In the genomic region with DNA sequence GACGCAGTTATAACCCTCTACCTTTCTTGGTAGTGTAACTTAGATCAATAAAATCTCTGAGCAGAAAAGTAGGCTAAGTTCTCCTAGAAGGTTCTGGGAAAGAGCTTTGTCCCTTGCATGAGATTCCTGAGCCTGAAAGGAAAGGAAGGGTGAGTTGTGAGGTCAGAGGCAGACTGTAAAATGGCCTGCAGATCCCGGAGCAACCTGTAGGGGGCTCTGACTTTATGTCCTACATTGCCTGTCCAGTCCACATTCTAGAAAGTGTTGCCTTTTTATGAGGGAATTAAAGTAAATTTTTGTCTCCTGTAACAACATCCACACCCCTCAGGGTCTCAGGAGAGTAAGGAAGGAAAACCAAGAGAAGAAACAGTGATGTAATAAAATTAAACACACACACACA, we compare ENCODE assay signal across 10 mouse cellular contexts.
A peak's percentile ranks its signal among the peaks of the same experiment; 100 is the strongest.
DNase-seq lines count a peak whose midpoint lies in the region; ATAC-seq and TF ChIP-seq lines count a peak whose summit lies in the region.
"Had no signal": no experiment of that assay in that cellular context is flagged by ENCODE, and none has a peak within 500 bp of the region (broad histone marks: within the 10 kb centered on the region; RNA-seq: fewer than 3 reads in every experiment).

No protein-coding gene starts in this region.

- H3K79me2 ChIP-seq in liver, adult 2 months (ENCODE audit: control insufficient read depth, insufficient read depth, low read length) = no peaks in the 10 kb centered on the region

- no peak for TF ChIP-seq POLR2A in liver, adult 2 months (IDR thresholded peaks at IDR 0.05; ENCODE audit: extremely low read depth, insufficient read depth, low read length)

- no peaks in the 10 kb centered on the region for H3K36me3 ChIP-seq in liver, adult 2 months (ENCODE audit: control insufficient read depth, insufficient read depth, low read length)
- no peaks in the 10 kb centered on the region for H3K36me3 ChIP-seq in liver, embryonic 11.5 days (ENCODE audit: control insufficient read depth, insufficient read depth, low read length)
- no peaks in the 10 kb centered on the region for H3K36me3 ChIP-seq in lung, embryonic 14.5 days (ENCODE audit: insufficient read depth)
- H3K36me3 ChIP-seq: heart, embryonic 13.5 days; liver, embryonic 13.5 days had no signal

- no peak for ATAC-seq in liver, embryonic 11.5 days (replicated peaks; ENCODE audit: low FRiP score)
- ATAC-seq in lung, embryonic 14.5 days (ENCODE audit: insufficient read depth) = no peak
- no peak for ATAC-seq in monocyte, adult 5-6 weeks (replicated peaks; ENCODE audit: insufficient number of reproducible peaks, low FRiP score, low TSS enrichment, poor library complexity, severe bottlenecking)

- no peaks in the 10 kb centered on the region for H3K27me3 ChIP-seq in liver, adult 2 months (ENCODE audit: control insufficient read depth, insufficient read depth, low read length)
- H3K27me3 ChIP-seq in liver, embryonic 11.5 days (replicated peaks; ENCODE audit: control insufficient read depth, insufficient read depth, low read length) = no peaks in the 10 kb centered on the region
- no peaks in the 10 kb centered on the region for H3K27me3 ChIP-seq in lung, embryonic 14.5 days (ENCODE audit: insufficient read depth, low read length)
- H3K27me3 ChIP-seq: heart, embryonic 13.5 days; liver, embryonic 13.5 days had no signal

- no peak overlapping the region for H3K9ac ChIP-seq in liver, adult 2 months (ENCODE audit: low read depth, low read length)
- H3K9ac ChIP-seq in liver, embryonic 11.5 days (ENCODE audit: low read depth, low read length) = no peak overlapping the region
- H3K9ac ChIP-seq in lung, embryonic 14.5 days = no peak overlapping the region
- H3K9ac ChIP-seq: heart, embryonic 13.5 days; liver, embryonic 13.5 days had no signal

- DNase-seq in embryo, embryonic 10.5 days (ENCODE audit: low spot score) = peak; percentile 43
- no peak for DNase-seq in embryo, embryonic 10 days (ENCODE audit: low spot score)
- peak; percentile 2 for DNase-seq in liver, adult 2 months (ENCODE audit: extremely low read depth, low read depth, low spot score)
- DNase-seq in liver, embryonic 11.5 days (ENCODE audit: low spot score) = no peak
- DNase-seq in R1 (ENCODE audit: low read depth, low spot score) = peak; percentile 69
- DNase-seq in lung, embryonic 14.5 days = peak; percentile 60
- no peak for DNase-seq in spleen, adult 12 weeks (ENCODE audit: low spot score)
- DNase-seq: liver, embryonic 13.5 days had no signal

- WGBS in liver, adult 2 months = 67% methylated on average over 2 of the region's 2 CpGs
- WGBS in liver, embryonic 11.5 days = 64% methylated on average over 2 of the region's 2 CpGs
- 65% methylated on average over 2 of the region's 2 CpGs for WGBS in lung, embryonic 14.5 days

- H3K4me1 ChIP-seq in liver, adult 2 months (ENCODE audit: control insufficient read depth, insufficient read depth, low read length) = no peaks in the 10 kb centered on the region
- no peaks in the 10 kb centered on the region for H3K4me1 ChIP-seq in liver, embryonic 11.5 days (replicated peaks; ENCODE audit: control insufficient read depth, insufficient read depth, low read length)
- H3K4me1 ChIP-seq in lung, embryonic 14.5 days (ENCODE audit: insufficient read depth) = no peaks in the 10 kb centered on the region
- H3K4me1 ChIP-seq: heart, embryonic 13.5 days; liver, embryonic 13.5 days had no signal

- TF ChIP-seq CTCF in liver, adult 2 months (IDR thresholded peaks at IDR 0.05; ENCODE audit: low read depth, low read length) = peak; percentile 42; the same call in 1 of the 2 replicates
- TF ChIP-seq CTCF in lung, embryonic 14.5 days (IDR thresholded peaks at IDR 0.05; ENCODE audit: low read depth) = peak; percentile 60

- no peak overlapping the region for H3K4me3 ChIP-seq in liver, adult 2 months (ENCODE audit: insufficient read depth, low read depth, low read length)
- no peak overlapping the region for H3K4me3 ChIP-seq in liver, embryonic 11.5 days (ENCODE audit: low read depth, low read length)
- H3K4me3 ChIP-seq in lung, embryonic 14.5 days (ENCODE audit: low read depth, low read length) = no peak overlapping the region
- H3K4me3 ChIP-seq: heart, embryonic 13.5 days; liver, embryonic 13.5 days had no signal

- H3K4me2 ChIP-seq in liver, embryonic 11.5 days = no peak overlapping the region
- no peak overlapping the region for H3K4me2 ChIP-seq in lung, embryonic 14.5 days
- H3K4me2 ChIP-seq: heart, embryonic 13.5 days; liver, embryonic 13.5 days had no signal

- H3K9me3 ChIP-seq in liver, embryonic 11.5 days (ENCODE audit: control insufficient read depth, low read length) = no peaks in the 10 kb centered on the region
- H3K9me3 ChIP-seq in lung, embryonic 14.5 days (ENCODE audit: low read depth, low read length) = no peaks in the 10 kb centered on the region
- H3K9me3 ChIP-seq: heart, embryonic 13.5 days; liver, embryonic 13.5 days had no signal

- H3K27ac ChIP-seq in liver, adult 2 months (replicated peaks; ENCODE audit: insufficient read depth, low read depth, low read length) = no peak overlapping the region
- no peak overlapping the region for H3K27ac ChIP-seq in liver, embryonic 11.5 days (ENCODE audit: low read depth, low read length)
- no peak overlapping the region for H3K27ac ChIP-seq in lung, embryonic 14.5 days (ENCODE audit: low read depth)
- H3K27ac ChIP-seq: heart, embryonic 13.5 days; liver, embryonic 13.5 days had no signal

Comparison
In these comparisons a context has a peak if more than half of its experiments do, and no peak if none do; other contexts are left out.
1. DNase-seq: peak in embryo, embryonic 10.5 days (single experiment), liver, adult 2 months (single experiment), R1 (single experiment) and lung, embryonic 14.5 days (single experiment); none in embryo, embryonic 10 days (single experiment), liver, embryonic 11.5 days (single experiment) and spleen, adult 12 weeks (single experiment).